Mouse (Mus musculus) forebrain, embryonic 13.5 days (tissue): ENCODE measurements around the gene Akna. TPM values are rescaled to one million over a fixed set of nuclear protein-coding genes. Genes with fewer than 3 reads are reported as not detected.

Source experiments
- ATAC-seq: fragments of 200-750 bp; cut with Nextera tagmentation; 2 replicates; pipeline ENCODE4 v1.8.0; 2017
- H3K27ac ChIP-seq: fragments of 300-500 bp; sonication (generic); 2 replicates; pipeline ENCODE4 v1.5.1; 2015; ENCODE audit warnings: inconsistent platforms, mild to moderate bottlenecking, moderate library complexity
- H3K27me3 ChIP-seq: fragments of 300-500 bp; sonication (generic); 2 replicates; pipeline ENCODE4 v1.6.1; 2015; ENCODE audit warnings: mild to moderate bottlenecking, inconsistent platforms
- H3K36me3 ChIP-seq: fragments of 300-500 bp; sonication (generic); 2 replicates; pipeline ENCODE4 v1.6.1; 2015; ENCODE audit warnings: mild to moderate bottlenecking, inconsistent platforms; ENCODE audit not compliant: poor library complexity, severe bottlenecking
- H3K4me1 ChIP-seq: fragments of 300-500 bp; sonication (generic); 2 replicates; pipeline ENCODE4 v1.6.1; 2015; ENCODE audit warnings: inconsistent platforms
- H3K4me2 ChIP-seq: fragments of 300-500 bp; sonication (generic); 2 replicates; pipeline ENCODE4 v1.6.1; 2015; ENCODE audit warnings: inconsistent platforms, mild to moderate bottlenecking, moderate library complexity
- H3K4me3 ChIP-seq: fragments of 300-500 bp; sonication (generic); 2 replicates; pipeline ENCODE4 v1.5.1; 2015; ENCODE audit warnings: mild to moderate bottlenecking, inconsistent platforms
- H3K9ac ChIP-seq: fragments of 300-500 bp; sonication (generic); 2 replicates; pipeline ENCODE4 v1.6.1; 2015; ENCODE audit warnings: mild to moderate bottlenecking, inconsistent platforms
- H3K9me3 ChIP-seq: fragments of 300-500 bp; sonication (generic); replicated peaks from 2 replicates; pipeline ENCODE4 v1.6.1; 2016; ENCODE audit warnings: inconsistent platforms
- WGBS: fragments of 180-500 bp; shearing (Covaris S2); methylation state at CpG from one replicate; pipeline ENCODE4 v1.1.7; 2015; 5-methylcytosine and 5-hydroxymethylcytosine counted together
- polyA plus RNA-seq: library from polyadenylated mRNA; unstranded; fragments of >200 nt; fragmentation: Nextera tagmentation; extraction: Ambion mirVana; gene quantifications from 2 replicates; pipeline ENCODE4 v1.2.1, GENCODE M21; 2015

Gene Akna
- polyA plus RNA-seq, 1 experiment from 2014 or later, result 23.1 TPM

DNA sequence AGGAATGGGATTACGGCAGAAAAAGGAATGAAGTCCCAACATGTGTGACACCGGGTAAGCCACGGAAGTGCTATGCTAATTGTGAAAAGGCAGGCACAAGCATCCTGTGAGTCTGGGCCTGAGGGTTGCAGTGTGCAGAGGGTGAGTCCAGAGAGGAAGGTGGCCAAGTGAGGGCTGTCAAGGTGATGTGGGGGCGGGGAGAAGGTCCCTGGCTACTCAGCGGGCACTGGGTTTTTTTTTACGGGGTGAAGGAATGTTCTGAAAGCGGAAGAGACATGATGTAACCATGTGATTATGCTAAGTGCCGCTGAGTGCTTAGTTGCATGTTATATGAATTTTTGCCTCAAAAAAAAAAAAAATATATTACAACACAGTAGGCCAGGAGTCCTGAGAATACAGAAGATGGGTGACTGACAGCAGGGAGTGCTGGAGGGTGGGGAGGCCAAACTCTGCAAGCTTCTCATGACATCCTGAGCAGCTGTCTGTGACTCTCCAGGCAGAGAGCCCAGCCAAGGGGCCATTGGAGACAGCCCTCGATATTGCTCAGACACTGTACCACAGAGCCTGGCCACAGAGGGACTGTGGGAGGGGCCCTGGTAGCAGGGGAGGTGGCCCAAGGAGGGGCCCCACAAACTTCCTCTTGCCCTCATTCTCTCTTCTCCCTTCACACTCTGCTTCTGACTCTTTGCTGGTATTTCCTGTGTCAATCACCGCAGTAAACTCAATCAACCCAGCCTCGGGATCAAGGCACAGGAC lies 4.1 kb downstream of the Akna start:
- peaks cover 63% of the 10 kb centered on the region for H3K4me1 ChIP-seq
- H3K27me3 ChIP-seq, result no peaks in the 10 kb centered on the region
- H3K27ac ChIP-seq, result peak overlapping the region; percentile 38; the same call in 1 of the 2 replicates
- no peak overlapping the region for H3K4me3 ChIP-seq
- H3K4me2 ChIP-seq, result 0 out of 2 replicates have a peak overlapping the region, but pooled peaks have one; percentile 3
- peaks cover 49% of the 10 kb centered on the region for H3K36me3 ChIP-seq
- peak overlapping the region; percentile 37; the same call in 1 of the 2 replicates for H3K9ac ChIP-seq
- H3K9me3 ChIP-seq, result no peaks in the 10 kb centered on the region
- WGBS, result 73% methylated on average over 11 of the region's 11 CpGs
- no peak for ATAC-seq

DNA sequence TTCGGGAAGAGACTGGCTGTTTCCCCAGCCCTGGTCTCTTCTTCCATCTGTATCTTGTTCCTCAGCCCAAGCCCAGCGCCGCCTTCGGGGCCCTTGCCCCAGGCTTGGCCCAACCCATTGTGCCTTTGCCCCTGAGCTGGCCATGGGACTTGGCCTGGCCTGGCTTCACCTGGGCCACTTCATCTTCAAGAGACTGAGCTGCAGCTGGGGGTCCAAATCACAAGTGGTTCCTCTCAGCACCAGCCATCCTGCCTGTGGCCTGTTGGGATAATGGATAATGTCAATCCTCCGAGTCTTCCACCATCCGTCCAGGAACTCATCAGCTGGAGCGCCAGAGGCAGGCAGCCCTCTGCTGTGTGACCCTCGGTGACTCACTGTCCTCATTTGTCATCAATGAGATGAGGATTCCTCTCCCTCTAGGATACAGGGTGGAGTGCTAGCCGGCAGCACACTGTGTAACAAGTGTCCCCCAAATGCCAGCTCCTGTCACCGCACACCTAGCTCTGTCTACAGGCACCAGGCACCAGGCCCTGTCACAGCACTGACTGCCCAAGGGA lies 5.1 kb downstream of the Akna start:
- peaks cover 57% of the 10 kb centered on the region for H3K36me3 ChIP-seq
- 90% methylated on average over 10 of the region's 10 CpGs for WGBS
- H3K4me3 ChIP-seq, result no peak overlapping the region
- no peak overlapping the region for H3K4me2 ChIP-seq
- H3K9me3 ChIP-seq, result no peaks in the 10 kb centered on the region
- H3K9ac ChIP-seq, result no peak overlapping the region
- H3K27me3 ChIP-seq, result no peaks in the 10 kb centered on the region
- H3K4me1 ChIP-seq, result peaks cover 61% of the 10 kb centered on the region
- H3K27ac ChIP-seq, result no peak overlapping the region
- ATAC-seq, result no peak

DNA sequence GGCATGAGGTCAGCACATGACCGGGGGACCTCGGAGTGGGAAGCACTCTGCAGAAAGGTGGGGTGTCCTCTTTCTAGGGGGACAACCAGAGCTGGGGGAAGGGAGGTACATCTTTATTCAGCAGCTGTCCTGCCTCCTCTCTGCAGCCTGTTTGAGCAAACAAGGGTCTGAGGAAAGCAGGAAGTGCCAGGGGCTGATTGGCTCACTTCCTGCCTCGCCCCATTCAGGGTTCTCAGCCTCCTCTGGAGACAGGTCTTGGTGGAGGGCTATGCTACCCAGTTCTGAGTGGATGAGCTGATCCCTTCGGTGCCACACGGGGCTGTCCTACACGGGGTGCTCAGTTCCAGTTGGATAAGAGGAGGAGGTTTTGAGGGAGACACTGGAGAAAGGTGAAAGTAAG lies 11.8 kb downstream of the Akna start:
- 87% methylated on average over 6 of the region's 6 CpGs for WGBS
- Histone ChIP-seq H3K27ac (peak overlapping the region; percentile 88), H3K27me3 (no peaks in the 10 kb centered on the region), H3K36me3 (peaks cover 66% of the 10 kb centered on the region), H3K4me3 (no peak overlapping the region), H3K4me2 (no peak overlapping the region), H3K4me1 (peaks cover 66% of the 10 kb centered on the region), H3K9ac (no peak overlapping the region), H3K9me3 (no peaks in the 10 kb centered on the region)
- no peak for ATAC-seq

DNA sequence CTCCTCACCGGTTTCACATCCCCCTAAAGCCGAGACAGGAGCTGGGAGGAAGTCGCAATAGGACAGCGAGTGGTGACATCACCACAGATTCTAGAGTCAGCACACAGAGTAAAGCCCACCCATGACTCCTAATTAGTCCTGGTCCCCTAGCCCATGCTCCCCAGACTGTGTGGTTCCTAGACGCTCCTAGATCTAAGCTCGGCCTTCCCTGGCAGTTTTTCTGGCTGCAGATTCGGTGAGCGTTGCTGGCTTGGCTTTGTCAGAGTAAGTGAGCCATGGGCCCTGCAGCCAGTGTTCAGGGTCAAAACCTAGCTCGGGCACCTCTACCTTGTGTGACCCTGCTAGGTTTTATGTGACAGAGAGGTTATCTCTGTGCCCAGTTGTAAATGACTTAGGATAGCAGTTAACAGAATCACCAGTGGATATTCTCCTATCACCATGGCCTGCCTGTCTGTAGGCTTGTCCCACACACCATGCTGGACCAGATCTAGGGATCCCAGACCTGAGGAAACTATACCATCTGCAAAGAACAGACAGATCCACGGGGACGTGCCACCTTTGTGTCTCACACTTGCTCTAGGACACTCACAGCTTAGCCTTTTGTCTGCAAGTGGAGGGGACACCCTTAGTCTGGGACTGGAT lies 13.1 kb downstream of the Akna start:
- no peak overlapping the region for H3K4me3 ChIP-seq
- H3K4me2 ChIP-seq, result peak overlapping the region; percentile 12
- peak; percentile 76 for ATAC-seq
- H3K9me3 ChIP-seq, result no peaks in the 10 kb centered on the region
- H3K4me1 ChIP-seq, result peaks cover 66% of the 10 kb centered on the region
- peaks cover 66% of the 10 kb centered on the region for H3K36me3 ChIP-seq
- H3K27me3 ChIP-seq, result no peaks in the 10 kb centered on the region
- no peak overlapping the region for H3K9ac ChIP-seq
- H3K27ac ChIP-seq, result peak overlapping the region; percentile 88
- 20% methylated on average over 11 of the region's 11 CpGs for WGBS

DNA sequence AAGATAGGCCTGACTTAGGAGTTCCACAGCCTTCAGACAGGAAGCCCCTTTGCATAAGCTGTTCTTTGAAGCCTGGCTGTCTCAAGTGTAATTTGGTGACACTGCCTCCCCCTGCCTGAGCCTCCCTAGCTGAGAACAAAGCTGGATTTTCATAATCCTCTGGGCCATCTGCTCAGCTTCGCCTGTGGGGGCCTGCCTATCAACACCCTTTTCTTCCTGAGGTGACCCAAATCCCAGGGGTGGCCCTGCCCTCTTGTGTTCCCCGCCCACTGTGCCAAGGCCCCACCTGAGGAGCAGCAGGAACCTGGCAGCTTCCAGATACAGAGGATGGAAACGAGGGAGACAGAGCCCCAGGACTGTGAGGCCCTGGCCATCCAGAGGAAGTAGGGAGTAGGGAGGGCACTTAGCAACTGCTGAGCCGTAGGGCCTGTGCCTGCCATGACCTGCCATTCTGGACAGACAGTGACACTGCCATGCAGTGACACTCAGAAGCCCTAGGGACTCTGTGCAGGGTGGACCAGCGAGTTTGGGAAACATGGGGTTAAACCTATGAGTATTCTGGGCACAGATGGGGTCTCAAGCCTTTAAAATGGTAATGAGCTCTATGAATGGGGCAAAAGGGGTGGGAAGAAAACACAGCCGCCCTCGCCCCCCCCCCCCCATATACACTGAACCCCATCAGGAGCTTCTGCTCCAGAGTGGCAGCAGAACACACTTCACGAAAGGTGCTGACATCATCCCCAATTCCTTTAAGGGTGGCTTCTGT lies 13.8 kb downstream of the Akna start:
- 3% methylated on average over 8 of the region's 8 CpGs for WGBS

DNA sequence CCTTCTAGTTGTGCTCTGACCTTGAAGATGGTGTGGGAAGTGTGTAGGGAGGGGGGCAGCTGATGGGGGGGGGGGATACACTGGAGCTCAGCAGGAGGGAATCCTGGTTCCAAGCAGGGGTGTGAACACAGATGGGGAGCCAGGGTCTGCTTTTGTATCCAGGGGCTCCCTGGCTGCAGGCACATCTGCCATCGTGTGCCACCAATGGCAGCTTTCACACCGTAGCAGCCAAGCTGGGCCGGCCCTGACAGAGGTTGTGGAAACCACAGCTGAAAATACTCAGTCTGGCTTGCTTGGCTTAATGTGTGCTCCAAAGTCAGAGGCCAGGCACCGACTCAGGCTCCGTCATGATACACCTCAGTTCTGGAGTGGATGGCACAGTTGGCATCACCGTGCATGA lies 15.1 kb downstream of the Akna start:
- Histone ChIP-seq H3K4me2 (0 out of 2 replicates have a peak overlapping the region, but pooled peaks have one; percentile 12), H3K4me1 (peaks cover 55% of the 10 kb centered on the region), H3K27ac (peak overlapping the region; percentile 88), H3K9me3 (no peaks in the 10 kb centered on the region), H3K4me3 (no peak overlapping the region), H3K27me3 (no peaks in the 10 kb centered on the region), H3K36me3 (peaks cover 65% of the 10 kb centered on the region), H3K9ac (no peak overlapping the region; the same call in 1 of the 2 replicates)
- no peak for ATAC-seq
- 66% methylated on average over 6 of the region's 6 CpGs for WGBS

More for the DNA sequence above, 13.8 kb downstream of the Akna start:
- H3K4me1 ChIP-seq, result peaks cover 63% of the 10 kb centered on the region
- H3K9ac ChIP-seq, result peak overlapping the region; percentile 12; the same call in 1 of the 2 replicates
- H3K27ac ChIP-seq, result peak overlapping the region; percentile 88
- H3K4me2 ChIP-seq, result peak overlapping the region; percentile 12
- peak; percentile 82 for ATAC-seq
- H3K27me3 ChIP-seq, result no peaks in the 10 kb centered on the region
- H3K9me3 ChIP-seq, result no peaks in the 10 kb centered on the region
- peaks cover 64% of the 10 kb centered on the region for H3K36me3 ChIP-seq
- H3K4me3 ChIP-seq, result no peak overlapping the region

DNA sequence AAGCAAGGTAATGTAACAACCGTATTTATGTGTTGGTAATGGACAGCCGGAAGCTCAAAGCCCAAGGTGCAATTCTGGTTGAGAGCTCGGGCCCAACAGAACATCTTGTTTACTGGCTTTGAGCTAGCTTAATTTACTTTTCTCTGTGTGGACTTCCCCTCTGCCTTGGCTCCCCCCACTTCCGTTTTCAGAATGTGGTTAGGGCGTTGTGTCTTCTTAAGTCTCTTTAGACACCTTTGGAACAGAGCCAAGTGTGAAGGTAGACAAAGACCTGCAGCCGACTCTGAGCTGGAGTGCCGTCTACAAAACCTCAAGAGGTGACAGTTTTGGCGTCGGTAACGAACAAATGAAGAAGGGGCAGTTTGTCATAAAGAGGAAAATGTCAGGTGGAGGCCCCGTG lies 17.4 kb downstream of the Akna start:
- H3K4me2 ChIP-seq, result no peak overlapping the region
- no peak for ATAC-seq
- no peak overlapping the region for H3K9ac ChIP-seq
- no peak overlapping the region for H3K4me3 ChIP-seq
- peaks cover 40% of the 10 kb centered on the region for H3K4me1 ChIP-seq
- H3K27ac ChIP-seq, result no peak overlapping the region
- no peaks in the 10 kb centered on the region for H3K27me3 ChIP-seq
- no peaks in the 10 kb centered on the region for H3K9me3 ChIP-seq
- peaks cover 67% of the 10 kb centered on the region for H3K36me3 ChIP-seq
- WGBS, result 56% methylated on average over 11 of the region's 11 CpGs

DNA sequence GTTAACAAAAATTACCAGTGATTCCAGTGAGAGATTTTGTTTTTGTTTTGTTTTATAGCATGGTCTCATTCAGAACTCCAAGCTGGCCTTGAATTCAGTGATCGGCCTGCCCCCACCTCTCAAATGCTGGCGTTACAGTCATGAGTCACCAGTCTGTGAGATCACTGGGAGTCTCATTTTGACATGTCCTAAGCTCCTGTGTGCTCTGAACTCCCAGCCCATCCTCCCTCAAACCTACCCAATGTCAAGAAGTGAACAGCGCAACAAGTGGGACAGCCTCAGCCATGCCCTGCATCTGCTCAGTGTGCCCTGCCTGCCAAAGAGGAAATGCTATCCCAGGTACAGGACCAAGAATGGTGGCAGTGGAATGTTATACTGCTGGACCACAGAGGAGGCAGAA lies 17.9 kb downstream of the Akna start:
- no peak overlapping the region for H3K27ac ChIP-seq
- peaks cover 67% of the 10 kb centered on the region for H3K36me3 ChIP-seq

DNA sequence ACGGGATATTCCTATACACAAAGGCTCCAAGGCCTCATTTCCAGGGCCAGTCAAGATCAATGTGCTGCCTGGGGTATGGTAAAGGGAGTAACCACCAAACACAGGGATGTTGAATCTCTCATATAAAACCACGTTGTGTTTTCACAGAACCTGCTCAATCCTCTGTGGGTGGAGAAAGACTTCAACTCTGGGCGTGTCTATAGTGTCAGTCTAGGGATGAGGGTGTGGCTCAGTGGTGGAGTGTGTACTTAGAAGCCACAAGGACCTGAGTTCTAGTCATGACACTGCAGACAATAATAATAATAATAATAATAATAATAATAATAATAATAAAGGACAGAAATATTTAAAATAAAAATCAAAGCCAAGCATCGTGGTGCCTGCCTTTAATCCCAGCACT lies 18.9 kb downstream of the Akna start:
- 93% methylated on average over 4 of the region's 4 CpGs for WGBS
- ATAC-seq, result no peak
- peaks cover 75% of the 10 kb centered on the region for H3K36me3 ChIP-seq

More for the DNA sequence above, 17.9 kb downstream of the Akna start:
- WGBS, result 94% methylated on average over 3 of the region's 3 CpGs
- no peak for ATAC-seq
- no peaks in the 10 kb centered on the region for H3K27me3 ChIP-seq
- H3K9me3 ChIP-seq, result no peaks in the 10 kb centered on the region
- H3K4me3 ChIP-seq, result no peak overlapping the region
- H3K4me2 ChIP-seq, result no peak overlapping the region
- no peak overlapping the region for H3K9ac ChIP-seq
- H3K4me1 ChIP-seq, result peaks cover 35% of the 10 kb centered on the region

DNA sequence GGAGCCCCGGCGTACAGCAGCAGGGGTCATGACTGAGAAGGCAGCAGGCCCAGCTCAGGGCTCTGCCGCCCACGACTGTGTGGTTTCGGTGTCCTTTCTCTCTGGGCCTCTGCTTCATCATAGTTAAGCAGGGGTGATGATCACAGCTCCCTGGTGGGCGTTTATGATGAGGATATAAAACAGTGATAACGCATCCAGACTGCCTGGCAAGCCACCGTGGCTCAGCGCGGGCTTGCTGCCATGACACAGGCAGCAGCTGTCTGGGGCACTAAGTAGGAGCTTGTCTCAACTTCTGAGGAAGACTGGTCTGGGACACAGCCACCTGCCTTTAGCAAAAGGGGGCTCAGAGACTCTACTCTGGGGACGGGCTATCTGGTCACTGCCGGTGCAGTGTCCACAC lies 19.7 kb downstream of the Akna start:
- no peak for ATAC-seq
- no peak overlapping the region for H3K9ac ChIP-seq
- no peak overlapping the region for H3K27ac ChIP-seq
- H3K4me1 ChIP-seq, result peaks cover 17% of the 10 kb centered on the region
- H3K4me3 ChIP-seq, result no peak overlapping the region
- 78% methylated on average over 12 of the region's 12 CpGs for WGBS
- peaks cover 83% of the 10 kb centered on the region for H3K36me3 ChIP-seq
- no peaks in the 10 kb centered on the region for H3K9me3 ChIP-seq
- H3K27me3 ChIP-seq, result no peaks in the 10 kb centered on the region
- H3K4me2 ChIP-seq, result no peak overlapping the region

More for the DNA sequence above, 18.9 kb downstream of the Akna start:
- Histone ChIP-seq H3K9me3 (no peaks in the 10 kb centered on the region), H3K9ac (no peak overlapping the region), H3K4me3 (no peak overlapping the region), H3K4me2 (no peak overlapping the region), H3K4me1 (peaks cover 25% of the 10 kb centered on the region), H3K27me3 (no peaks in the 10 kb centered on the region), H3K27ac (no peak overlapping the region)

DNA sequence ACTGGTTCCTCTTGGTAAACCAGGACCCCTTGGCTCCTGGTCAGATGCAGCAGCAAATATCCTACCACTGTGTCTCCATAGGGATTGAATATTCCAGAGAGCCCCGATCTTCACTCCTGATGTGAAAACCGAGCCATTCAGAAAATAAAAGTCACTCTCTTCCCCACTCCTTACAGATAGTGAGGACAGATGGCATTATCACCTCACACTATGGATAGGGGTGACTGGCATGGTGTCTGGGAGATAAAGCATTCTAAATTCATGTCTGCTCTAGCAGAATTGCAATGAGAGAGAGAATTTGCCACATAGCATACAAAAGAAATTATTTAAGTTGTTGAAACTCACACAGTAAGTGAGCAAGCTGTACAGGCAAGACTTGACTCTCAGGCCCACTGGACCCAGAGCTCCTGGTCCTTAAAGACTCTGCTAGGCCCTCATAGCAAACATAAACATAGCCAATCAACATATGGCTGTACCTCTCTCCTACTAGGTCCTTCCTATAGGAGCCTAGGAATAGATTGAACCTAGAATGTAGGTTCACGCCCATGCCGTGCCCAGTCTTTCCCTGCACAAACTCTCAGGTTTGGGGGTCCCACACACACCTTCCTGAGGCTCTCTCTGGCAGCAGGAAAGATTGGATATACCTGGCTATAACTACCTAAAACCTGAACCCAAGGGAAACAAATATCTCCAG lies 20.3 kb downstream of the Akna start:
- no peaks in the 10 kb centered on the region for H3K9me3 ChIP-seq
- H3K27me3 ChIP-seq, result no peaks in the 10 kb centered on the region
- peaks cover 90% of the 10 kb centered on the region for H3K36me3 ChIP-seq
- H3K4me1 ChIP-seq, result peaks cover 11% of the 10 kb centered on the region
- no peak overlapping the region for H3K4me2 ChIP-seq
- no peak overlapping the region for H3K9ac ChIP-seq
- no peak for ATAC-seq
- 93% methylated on average over 4 of the region's 4 CpGs for WGBS
- H3K27ac ChIP-seq, result no peak overlapping the region
- H3K4me3 ChIP-seq, result no peak overlapping the region
